Mouse (Mus musculus): ENCODE data around the gene Grip2. TPM values are rescaled to one million over a fixed set of nuclear protein-coding genes. Genes with fewer than 3 reads are reported as not detected.
A peak's percentile ranks its signal among the peaks of the same experiment; 100 is the strongest.

The Grip2 gene
- polyA plus RNA-seq, 1 experiment from 2014 or later = 2.1 TPM

GRCm38 (mm10) chr6:91727361-91727760, 99.7 kb downstream of the Grip2 start:
- no peak for ATAC-seq (ENCODE audit: low FRiP score, low read depth)
- no peaks in the 10 kb centered on the region for H3K9me3 ChIP-seq
- 89% methylated on average over 1 of the region's 1 CpGs for WGBS

GRCm38 (mm10) chr6:91721215-91721701, 105.8 kb downstream of the Grip2 start:
- peak overlapping the region; percentile 93 for H3K27ac ChIP-seq (replicated peaks)

More at GRCm38 (mm10) chr6:91727361-91727760, 99.7 kb downstream of the Grip2 start:
- Histone ChIP-seq H3K4me2 (replicated peaks) (no peak overlapping the region), H3K4me3 (no peak overlapping the region), H3K4me1 (peaks cover 34% of the 10 kb centered on the region), H3K36me3 (peaks cover 59% of the 10 kb centered on the region), H3K27ac (replicated peaks) (peak overlapping the region; percentile 85; the same call in 1 of the 2 replicates), H3K27me3 (no peaks in the 10 kb centered on the region), H3K9ac (replicated peaks) (no peak overlapping the region)

GRCm38 (mm10) chr6:91720588-91721214, 106.3 kb downstream of the Grip2 start:
- Histone ChIP-seq H3K4me2 (replicated peaks) (peak overlapping the region; percentile 38), H3K4me3 (no peak overlapping the region), H3K27ac (replicated peaks) (peak overlapping the region; percentile 93), H3K4me1 (peaks cover 40% of the 10 kb centered on the region), H3K9ac (replicated peaks) (0 out of 2 replicates have a peak overlapping the region, but pooled peaks have one; percentile 31), H3K27me3 (no peaks in the 10 kb centered on the region; the same call in 1 of the 2 replicates), H3K36me3 (peaks cover 28% of the 10 kb centered on the region), H3K9me3 (no peaks in the 10 kb centered on the region)
- WGBS = 65% methylated on average over 4 of the region's 4 CpGs
- ATAC-seq (ENCODE audit: low FRiP score, low read depth) = peak; percentile 24

More at GRCm38 (mm10) chr6:91721215-91721701, 105.8 kb downstream of the Grip2 start:
- Histone ChIP-seq H3K9ac (replicated peaks) (0 out of 2 replicates have a peak overlapping the region, but pooled peaks have one; percentile 28), H3K9me3 (no peaks in the 10 kb centered on the region), H3K36me3 (peaks cover 34% of the 10 kb centered on the region), H3K4me2 (replicated peaks) (0 out of 2 replicates have a peak overlapping the region, but pooled peaks have one; percentile 38), H3K4me1 (peaks cover 40% of the 10 kb centered on the region), H3K4me3 (no peak overlapping the region), H3K27me3 (no peaks in the 10 kb centered on the region; the same call in 1 of the 2 replicates)
- WGBS = 20% methylated on average over 12 of the region's 12 CpGs
- no peak for ATAC-seq (ENCODE audit: low FRiP score, low read depth)

- Histone ChIP-seq H3K27ac (replicated peaks) (peak overlapping the region; percentile 93), H3K4me1 (peaks cover 40% of the 10 kb centered on the region), H3K9ac (replicated peaks) (peak overlapping the region; percentile 37; the same call in 1 of the 2 replicates), H3K4me3 (no peak overlapping the region), H3K9me3 (no peaks in the 10 kb centered on the region), H3K27me3 (no peaks in the 10 kb centered on the region; the same call in 1 of the 2 replicates), H3K36me3 (peaks cover 21% of the 10 kb centered on the region), H3K4me2 (replicated peaks) (peak overlapping the region; percentile 38)
- peak; percentile 73 for ATAC-seq (ENCODE audit: low FRiP score, low read depth)
- WGBS = 2% methylated on average over 9 of the region's 9 CpGs
Measured at GRCm38 (mm10) chr6:91719865-91720533, 107.1 kb downstream of the Grip2 start.

GRCm38 (mm10) chr6:91719042-91719747, 107.9 kb downstream of the Grip2 start:
- H3K36me3 ChIP-seq = peaks cover 13% of the 10 kb centered on the region
- H3K4me2 ChIP-seq (replicated peaks) = peak overlapping the region; percentile 38
- peak overlapping the region; percentile 93 for H3K27ac ChIP-seq (replicated peaks)
- 49% methylated on average over 6 of the region's 6 CpGs for WGBS
- peaks cover 40% of the 10 kb centered on the region for H3K4me1 ChIP-seq
- peak; percentile 64 for ATAC-seq (ENCODE audit: low FRiP score, low read depth)
- H3K9me3 ChIP-seq = no peaks in the 10 kb centered on the region
- no peaks in the 10 kb centered on the region; the same call in 1 of the 2 replicates for H3K27me3 ChIP-seq
- no peak overlapping the region for H3K4me3 ChIP-seq
- H3K9ac ChIP-seq (replicated peaks) = peak overlapping the region; percentile 37; the same call in 1 of the 2 replicates

- H3K4me1 ChIP-seq = peaks cover 43% of the 10 kb centered on the region
Measured at GRCm38 (mm10) chr6:91718603-91719002, 108.4 kb downstream of the Grip2 start.

GRCm38 (mm10) chr6:91718067-91718466, 109.0 kb downstream of the Grip2 start:
- Histone ChIP-seq H3K36me3 (peaks cover 2% of the 10 kb centered on the region), H3K27me3 (no peaks in the 10 kb centered on the region; the same call in 1 of the 2 replicates), H3K9ac (replicated peaks) (no peak overlapping the region), H3K4me1 (peaks cover 49% of the 10 kb centered on the region), H3K4me2 (replicated peaks) (no peak overlapping the region), H3K27ac (replicated peaks) (peak overlapping the region; percentile 93), H3K9me3 (no peaks in the 10 kb centered on the region), H3K4me3 (no peak overlapping the region)
- 70% methylated on average over 2 of the region's 2 CpGs for WGBS
- no peak for ATAC-seq (ENCODE audit: low FRiP score, low read depth)

More at GRCm38 (mm10) chr6:91718603-91719002, 108.4 kb downstream of the Grip2 start:
- peaks cover 7% of the 10 kb centered on the region for H3K36me3 ChIP-seq
- H3K4me2 ChIP-seq (replicated peaks) = no peak overlapping the region
- no peaks in the 10 kb centered on the region; the same call in 1 of the 2 replicates for H3K27me3 ChIP-seq
- no peak overlapping the region for H3K9ac ChIP-seq (replicated peaks)
- H3K27ac ChIP-seq (replicated peaks) = peak overlapping the region; percentile 93
- 60% methylated on average over 3 of the region's 3 CpGs for WGBS
- no peak; the same call in 1 of the 2 replicates for ATAC-seq (ENCODE audit: low FRiP score, low read depth)
- no peak overlapping the region for H3K4me3 ChIP-seq
- H3K9me3 ChIP-seq = no peaks in the 10 kb centered on the region

- Histone ChIP-seq H3K9ac (replicated peaks) (no peak overlapping the region), H3K36me3 (peaks cover 10% of the 10 kb centered on the region), H3K27ac (replicated peaks) (no peak overlapping the region), H3K4me1 (peaks cover 59% of the 10 kb centered on the region), H3K9me3 (no peaks in the 10 kb centered on the region), H3K4me3 (no peak overlapping the region), H3K27me3 (no peaks in the 10 kb centered on the region), H3K4me2 (replicated peaks) (no peak overlapping the region)
- WGBS = 83% methylated on average over 6 of the region's 6 CpGs
- no peak for ATAC-seq (ENCODE audit: low FRiP score, low read depth)
Measured at GRCm38 (mm10) chr6:91715988-91716810, 110.9 kb downstream of the Grip2 start.

- Histone ChIP-seq H3K36me3 (peaks cover 10% of the 10 kb centered on the region), H3K4me1 (peaks cover 56% of the 10 kb centered on the region), H3K4me3 (no peak overlapping the region), H3K9ac (replicated peaks) (no peak overlapping the region), H3K9me3 (no peaks in the 10 kb centered on the region), H3K27ac (replicated peaks) (0 out of 2 replicates have a peak overlapping the region, but pooled peaks have one; percentile 30), H3K27me3 (no peaks in the 10 kb centered on the region), H3K4me2 (replicated peaks) (no peak overlapping the region)
- no peak for ATAC-seq (ENCODE audit: low FRiP score, low read depth)
- WGBS = 83% methylated on average over 8 of the region's 8 CpGs
Measured at GRCm38 (mm10) chr6:91715023-91715422, 112.0 kb downstream of the Grip2 start.

GRCm38 (mm10) chr6:91713370-91713896, 113.6 kb downstream of the Grip2 start:
- peaks cover 43% of the 10 kb centered on the region for H3K4me1 ChIP-seq
- WGBS = under 1% methylated on average over 5 of the region's 5 CpGs
- peak overlapping the region; percentile 19; the same call in 1 of the 2 replicates for H3K4me2 ChIP-seq (replicated peaks)
- peak; percentile 27 for ATAC-seq (ENCODE audit: low FRiP score, low read depth)
- no peaks in the 10 kb centered on the region for H3K9me3 ChIP-seq
- peaks cover 13% of the 10 kb centered on the region for H3K36me3 ChIP-seq
- peak overlapping the region; percentile 16; the same call in 1 of the 2 replicates for H3K9ac ChIP-seq (replicated peaks)
- no peaks in the 10 kb centered on the region for H3K27me3 ChIP-seq
- H3K4me3 ChIP-seq = no peak overlapping the region
- peak overlapping the region; percentile 87 for H3K27ac ChIP-seq (replicated peaks)
